In genomic region chr11:19982779-19983178, GRCm38 (mm10) we compare ENCODE assay signal across 12 mouse cellular contexts. TPM values are rescaled to one million over a fixed set of nuclear protein-coding genes. Genes with fewer than 3 reads are reported as not detected.
DNase-seq lines count a peak whose midpoint lies in the region; ATAC-seq and TF ChIP-seq lines count a peak whose summit lies in the region.
"Had no signal": no experiment of that assay in that cellular context is flagged by ENCODE, and none has a peak within 500 bp of the region (broad histone marks: within the 10 kb centered on the region; RNA-seq: fewer than 3 reads in every experiment).

No protein-coding gene starts in this region.

- H3K4me1 ChIP-seq in forebrain, embryonic 10.5 days, result peaks cover 67% of the 10 kb centered on the region
- H3K4me1 ChIP-seq in forebrain, embryonic 11.5 days (replicated peaks; ENCODE audit: control insufficient read depth, insufficient read depth, low read length), result peaks cover 7% of the 10 kb centered on the region
- H3K4me1 ChIP-seq in heart, postnatal 0 days (ENCODE audit: control insufficient read depth, insufficient read depth), result peaks cover 65% of the 10 kb centered on the region
- H3K4me1 ChIP-seq in lung, embryonic 16.5 days (replicated peaks; ENCODE audit: control insufficient read depth, insufficient read depth, low read length), result peaks cover 56% of the 10 kb centered on the region
- peaks cover 27% of the 10 kb centered on the region for H3K4me1 ChIP-seq in small intestine, adult 2 months (ENCODE audit: control insufficient read depth, insufficient read depth, insufficient read length, low read length)

- no peak overlapping the region for H3K4me3 ChIP-seq in forebrain, embryonic 10.5 days
- no peak overlapping the region for H3K4me3 ChIP-seq in forebrain, embryonic 11.5 days (ENCODE audit: low read depth, low read length)
- no peak overlapping the region for H3K4me3 ChIP-seq in heart, postnatal 0 days (ENCODE audit: low read depth, low read length)
- no peak overlapping the region for H3K4me3 ChIP-seq in lung, embryonic 16.5 days (ENCODE audit: low read length)
- H3K4me3 ChIP-seq in small intestine, adult 2 months (ENCODE audit: low read depth, low read length), result no peak overlapping the region
- H3K4me3 ChIP-seq: limb, embryonic 12.5 days had no signal

- WGBS in forebrain, embryonic 10.5 days, result 85% methylated on average over 6 of the region's 6 CpGs
- WGBS in forebrain, embryonic 11.5 days, result 85% methylated on average over 6 of the region's 6 CpGs
- WGBS in heart, postnatal 0 days, result 38% methylated on average over 6 of the region's 6 CpGs
- 27% methylated on average over 6 of the region's 6 CpGs for WGBS in lung, embryonic 16.5 days
- WGBS in small intestine, adult 2 months, result 70% methylated on average over 6 of the region's 6 CpGs

- intact Hi-C loops in heart, postnatal 14 days (cut with DNase I), result no loop called here

- TF ChIP-seq CTCF in heart, postnatal 0 days (IDR thresholded peaks at IDR 0.05; ENCODE audit: low read depth), result no peak
- TF ChIP-seq CTCF in small intestine, adult 2 months (IDR thresholded peaks at IDR 0.05; ENCODE audit: extremely low read depth, insufficient read length, insufficient replicate concordance, low read depth, low read length), result no peak

- peak overlapping the region; percentile 35; the same call in 1 of the 2 replicates for H3K27ac ChIP-seq in forebrain, embryonic 10.5 days
- H3K27ac ChIP-seq in forebrain, embryonic 11.5 days (ENCODE audit: low read depth, low read length), result no peak overlapping the region
- peak overlapping the region; percentile 36; the same call in 1 of the 2 replicates for H3K27ac ChIP-seq in heart, postnatal 0 days (ENCODE audit: low read depth)
- peak overlapping the region; percentile 69 for H3K27ac ChIP-seq in lung, embryonic 16.5 days (ENCODE audit: low read length)
- 0 out of 2 replicates have a peak overlapping the region, but pooled peaks have one; percentile 7 for H3K27ac ChIP-seq in small intestine, adult 2 months (ENCODE audit: insufficient read depth, low read depth, low read length)
- H3K27ac ChIP-seq: limb, embryonic 12.5 days; macrophage had no signal

- no peak for TF ChIP-seq EP300 in heart, postnatal 0 days (IDR thresholded peaks at IDR 0.05; ENCODE audit: low read depth)

- no peaks in the 10 kb centered on the region for H3K9me3 ChIP-seq in forebrain, embryonic 10.5 days
- H3K9me3 ChIP-seq in forebrain, embryonic 11.5 days (ENCODE audit: control insufficient read depth, low read length), result no peaks in the 10 kb centered on the region
- no peaks in the 10 kb centered on the region for H3K9me3 ChIP-seq in heart, postnatal 0 days (replicated peaks; ENCODE audit: control insufficient read depth, low read length)
- no peaks in the 10 kb centered on the region for H3K9me3 ChIP-seq in lung, embryonic 16.5 days (ENCODE audit: control insufficient read depth, low read length)

- H3K9ac ChIP-seq in forebrain, embryonic 11.5 days (ENCODE audit: low read length), result no peak overlapping the region
- H3K9ac ChIP-seq in heart, postnatal 0 days (replicated peaks; ENCODE audit: low read depth, low read length), result no peak overlapping the region
- H3K9ac ChIP-seq in lung, embryonic 16.5 days (ENCODE audit: low read length), result no peak overlapping the region
- H3K9ac ChIP-seq: limb, embryonic 12.5 days had no signal

- DNase-seq in forebrain, embryonic 10.5 days (ENCODE audit: extremely low spot score, low spot score), result no peak
- DNase-seq in forebrain, embryonic 11.5 days (ENCODE audit: low spot score), result no peak
- no peak for DNase-seq in heart, postnatal 0 days (ENCODE audit: low spot score)
- DNase-seq in heart, postnatal 14 days, result no peak
- DNase-seq in lung, postnatal 14 days, result no peak
- DNase-seq in thymus, adult 18-20 months, result no peak
- DNase-seq: thymus, postnatal 14 days had no signal

- H3K36me3 ChIP-seq in forebrain, embryonic 10.5 days (replicated peaks), result peaks cover 22% of the 10 kb centered on the region
- H3K36me3 ChIP-seq in forebrain, embryonic 11.5 days (ENCODE audit: control insufficient read depth, insufficient read depth, low read length), result no peaks in the 10 kb centered on the region
- H3K36me3 ChIP-seq in heart, postnatal 0 days (replicated peaks; ENCODE audit: control insufficient read depth, insufficient read depth, low read length), result no peaks in the 10 kb centered on the region
- H3K36me3 ChIP-seq in lung, embryonic 16.5 days (ENCODE audit: control insufficient read depth, insufficient read depth, low read length), result no peaks in the 10 kb centered on the region
- H3K36me3 ChIP-seq in small intestine, adult 2 months (ENCODE audit: control insufficient read depth, insufficient read depth, low read length), result 0 out of 2 replicates have a peak, but pooled peaks cover 3% of the 10 kb centered on the region
- H3K36me3 ChIP-seq: limb, embryonic 12.5 days had no signal

- no peak for TF ChIP-seq POLR2A in small intestine, adult 2 months (IDR thresholded peaks at IDR 0.05; ENCODE audit: low read depth, low read length)

- no peaks in the 10 kb centered on the region for H3K27me3 ChIP-seq in forebrain, embryonic 10.5 days (ENCODE audit: poor library complexity, severe bottlenecking)
- H3K27me3 ChIP-seq in forebrain, embryonic 11.5 days (ENCODE audit: control insufficient read depth, insufficient read depth, low read length), result no peaks in the 10 kb centered on the region
- no peaks in the 10 kb centered on the region for H3K27me3 ChIP-seq in heart, postnatal 0 days (ENCODE audit: control insufficient read depth, insufficient read depth, low read length)
- no peaks in the 10 kb centered on the region for H3K27me3 ChIP-seq in lung, embryonic 16.5 days (ENCODE audit: control insufficient read depth, insufficient read depth, low read depth, low read length)
- no peaks in the 10 kb centered on the region for H3K27me3 ChIP-seq in small intestine, adult 2 months (ENCODE audit: control insufficient read depth, insufficient read depth, low read length)
- H3K27me3 ChIP-seq: limb, embryonic 12.5 days had no signal

- H3K4me2 ChIP-seq in forebrain, embryonic 11.5 days (ENCODE audit: low read depth, low read length, severe bottlenecking), result no peak overlapping the region
- H3K4me2 ChIP-seq in heart, postnatal 0 days (ENCODE audit: low read depth, low read length), result 0 out of 2 replicates have a peak overlapping the region, but pooled peaks have one; percentile 1
- no peak overlapping the region for H3K4me2 ChIP-seq in lung, embryonic 16.5 days (ENCODE audit: low read depth, low read length)
- H3K4me2 ChIP-seq: limb, embryonic 12.5 days had no signal

- no peak for ATAC-seq in forebrain, embryonic 11.5 days (replicated peaks; ENCODE audit: low FRiP score)
- no peak; the same call in 1 of the 2 replicates for ATAC-seq in heart, postnatal 0 days (ENCODE audit: insufficient read depth, low read depth)
- ATAC-seq in lung, embryonic 16.5 days (ENCODE audit: low read depth), result peak; percentile 51
- ATAC-seq: hindbrain, embryonic 16.5 days had no signal

RNA-seq across cellular contexts. Expression of gene Spred2, which starts 58.6 kb away (rescaled TPM):
- 7.1 and 7.3 TPM in 2 replicates for polyA plus RNA-seq in forebrain, embryonic 10.5 days (2016; fragmentation: Nextera tagmentation; extraction: Ambion mirVana)
- polyA plus RNA-seq in forebrain, embryonic 11.5 days (2014; fragmentation: Nextera tagmentation; extraction: Ambion mirVana), result 7.3 and 7.7 TPM in 2 replicates
- total RNA-seq in heart, postnatal 0 days (2014; rRNA removed; ENCODE audit: low replicate concordance), result 7.5 and 8.2 TPM in 2 replicates
- polyA plus RNA-seq in heart, postnatal 0 days (2015; fragmentation: Nextera tagmentation; extraction: Ambion mirVana), result 3.2 TPM in 2 replicates
- total RNA-seq in heart, postnatal 14 days (2021), result 10 to 100 TPM; 27.1 to 27.3 TPM
- polyA plus RNA-seq in lung, embryonic 16.5 days (2015; fragmentation: Nextera tagmentation; extraction: Ambion mirVana), result 4.5 and 5.7 TPM in 2 replicates
- 8.2 and 21.2 TPM in 2 replicates for polyA plus RNA-seq in small intestine, adult 2 months (2012; rRNA removed)
